Mouse (Mus musculus): ENCODE measurements at regions not wholly inside any gene's neighbourhood (a gene's known extent, or its start where the extent isn't known, plus 50 kb on each side); places are given as distances from the start of the nearest gene placed in this dataset.

DNA sequence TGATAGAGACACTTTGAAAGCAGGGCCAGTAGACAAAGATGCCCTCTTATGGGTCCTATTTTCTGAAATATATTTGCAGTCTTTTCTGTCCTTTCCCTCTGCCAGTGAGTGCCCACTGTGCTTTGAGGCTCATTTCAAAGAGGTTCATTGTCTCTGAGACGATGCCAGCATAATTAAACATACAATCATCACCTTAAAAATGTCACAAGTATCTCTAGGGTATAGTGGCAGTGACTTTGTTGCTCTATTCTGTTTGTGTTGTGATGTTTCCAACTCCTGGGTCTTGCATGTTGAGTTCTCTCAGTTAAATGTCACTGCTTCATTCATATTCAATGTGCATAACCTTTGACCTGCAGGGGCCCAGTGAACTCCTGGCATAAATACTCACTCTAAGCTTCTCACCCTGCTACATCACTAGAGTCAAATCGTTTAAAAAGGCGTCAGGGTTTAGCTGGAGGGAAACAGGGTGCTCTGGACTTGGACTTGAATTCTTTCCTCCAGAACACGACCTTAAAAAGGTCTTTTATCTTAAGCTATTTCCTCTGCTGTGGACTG lies 122.1 kb upstream of the Plpp4 start:
- peaks cover 26% of the 10 kb centered on the region for H3K9me3 ChIP-seq (replicated peaks)
- ATAC-seq (ENCODE audit: extremely low read depth, insufficient number of reproducible peaks, low FRiP score, poor library complexity, severe bottlenecking) (no peak), DNase-seq (ENCODE audit: low spot score) (no peak)
- H3K4me3 ChIP-seq (ENCODE audit: low read depth, low read length) = no peak overlapping the region
- H3K4me1 ChIP-seq (ENCODE audit: insufficient read depth, low read depth, low read length) = no peaks in the 10 kb centered on the region
- no peaks in the 10 kb centered on the region for H3K27me3 ChIP-seq (ENCODE audit: insufficient read depth, low read length)
- TF ChIP-seq GATA1 (IDR thresholded peaks at IDR 0.05; ENCODE audit: borderline replicate concordance, low read length) = no peak
- TF ChIP-seq CTCF (IDR thresholded peaks at IDR 0.05; ENCODE audit: low read depth, low read length) = no peak
- no peak for TF ChIP-seq TAL1 (conservative IDR thresholded peaks at IDR 0.05; ENCODE audit: low read depth, low read length)
- no peak for TF ChIP-seq GATA2 (IDR thresholded peaks at IDR 0.05; ENCODE audit: borderline replicate concordance, low read depth, low read length)
- TF ChIP-seq POLR2AphosphoS5 (IDR thresholded peaks at IDR 0.05; ENCODE audit: insufficient replicate concordance, low read depth, low read length) = no peak
- H3K36me3 ChIP-seq (replicated peaks) = no peaks in the 10 kb centered on the region

DNA sequence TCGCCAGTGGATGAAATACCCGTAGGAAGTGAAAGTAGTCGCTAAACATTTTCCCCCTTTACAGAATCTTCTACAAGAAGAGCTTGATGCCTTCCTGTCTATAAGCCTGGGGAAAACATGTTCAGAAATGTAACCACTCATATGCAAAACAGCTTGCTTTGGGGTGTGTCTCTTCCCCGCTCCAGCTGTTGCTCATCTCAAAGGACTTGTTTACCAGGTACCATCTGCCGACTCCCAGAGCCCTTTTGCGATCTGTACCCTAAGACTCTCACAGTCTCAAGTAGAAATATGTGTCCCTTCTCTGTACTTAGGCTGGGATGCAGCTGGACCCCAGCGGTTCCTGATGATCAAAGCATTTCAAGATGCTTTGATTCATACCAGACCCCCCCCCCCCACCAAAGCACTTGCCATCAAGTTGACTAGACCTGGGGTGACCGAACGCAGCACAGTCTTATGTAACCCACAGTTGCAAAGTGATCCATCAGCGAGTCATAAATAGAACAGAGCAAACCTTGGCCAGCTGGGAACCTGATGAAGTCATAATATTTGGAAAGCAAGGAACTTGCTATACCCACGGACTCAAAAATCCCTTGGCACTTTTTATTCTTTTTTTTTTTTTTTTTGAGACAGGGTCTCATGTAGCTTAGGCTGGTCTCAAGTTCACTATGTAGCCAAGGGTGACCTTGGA lies 119.4 kb upstream of the Plpp4 start:
- Histone ChIP-seq H3K9me3 (replicated peaks) (peaks cover 27% of the 10 kb centered on the region), H3K27me3 (ENCODE audit: insufficient read depth, low read length) (no peaks in the 10 kb centered on the region), H3K4me3 (ENCODE audit: low read depth, low read length) (no peak overlapping the region), H3K4me1 (ENCODE audit: insufficient read depth, low read depth, low read length) (no peaks in the 10 kb centered on the region), H3K36me3 (replicated peaks) (no peaks in the 10 kb centered on the region)
- TF ChIP-seq CTCF (IDR thresholded peaks at IDR 0.05; ENCODE audit: low read depth, low read length) (no peak), GATA2 (IDR thresholded peaks at IDR 0.05; ENCODE audit: borderline replicate concordance, low read depth, low read length) (no peak), POLR2AphosphoS5 (IDR thresholded peaks at IDR 0.05; ENCODE audit: insufficient replicate concordance, low read depth, low read length) (no peak), GATA1 (IDR thresholded peaks at IDR 0.05; ENCODE audit: borderline replicate concordance, low read length) (no peak), TAL1 (conservative IDR thresholded peaks at IDR 0.05; ENCODE audit: low read depth, low read length) (no peak)
- DNase-seq (ENCODE audit: low spot score) (no peak), ATAC-seq (ENCODE audit: extremely low read depth, insufficient number of reproducible peaks, low FRiP score, poor library complexity, severe bottlenecking) (no peak)

DNA sequence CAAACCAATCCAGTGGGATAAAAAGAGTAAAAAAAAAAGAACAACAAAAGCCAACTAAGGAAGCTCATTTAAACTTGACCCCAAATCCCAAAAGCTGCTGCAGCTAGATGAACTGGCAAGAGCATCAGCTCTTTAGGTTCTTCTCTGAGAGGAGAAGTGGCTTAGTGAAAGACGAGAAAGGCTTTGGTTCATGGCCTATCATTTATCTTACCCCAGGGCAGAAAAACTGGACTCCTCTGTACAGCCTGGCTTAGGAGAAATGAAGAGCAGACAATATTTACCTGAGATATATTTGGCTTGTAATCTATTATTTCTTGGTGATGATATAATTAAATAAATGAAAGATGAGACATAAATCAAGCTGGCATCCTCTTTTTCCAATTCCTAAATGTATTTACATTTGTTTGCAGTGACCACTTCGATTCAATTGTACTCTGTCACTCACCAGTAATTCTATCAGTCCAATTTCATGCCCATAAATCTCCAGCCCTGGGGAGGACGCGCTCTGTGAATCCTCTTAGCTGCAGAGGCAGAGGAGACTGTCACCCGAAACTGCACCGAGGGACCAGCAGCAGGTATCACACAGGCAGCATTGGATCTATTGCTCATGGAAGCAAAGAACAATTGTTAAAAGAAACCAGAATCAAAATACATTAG lies 114.8 kb upstream of the Plpp4 start:
- DNase-seq (ENCODE audit: low spot score) (no peak), ATAC-seq (ENCODE audit: extremely low read depth, insufficient number of reproducible peaks, low FRiP score, poor library complexity, severe bottlenecking) (no peak)
- Histone ChIP-seq H3K4me1 (ENCODE audit: insufficient read depth, low read depth, low read length) (no peaks in the 10 kb centered on the region), H3K9me3 (replicated peaks) (peaks cover 33% of the 10 kb centered on the region), H3K36me3 (replicated peaks) (no peaks in the 10 kb centered on the region), H3K27me3 (ENCODE audit: insufficient read depth, low read length) (no peaks in the 10 kb centered on the region), H3K4me3 (ENCODE audit: low read depth, low read length) (no peak overlapping the region)
- no peak for TF ChIP-seq GATA2 (IDR thresholded peaks at IDR 0.05; ENCODE audit: borderline replicate concordance, low read depth, low read length)
- TF ChIP-seq GATA1 (IDR thresholded peaks at IDR 0.05; ENCODE audit: borderline replicate concordance, low read length) = no peak
- TF ChIP-seq POLR2AphosphoS5 (IDR thresholded peaks at IDR 0.05; ENCODE audit: insufficient replicate concordance, low read depth, low read length) = no peak
- TF ChIP-seq TAL1 (conservative IDR thresholded peaks at IDR 0.05; ENCODE audit: low read depth, low read length) = no peak
- TF ChIP-seq CTCF (IDR thresholded peaks at IDR 0.05; ENCODE audit: low read depth, low read length) = no peak

DNA sequence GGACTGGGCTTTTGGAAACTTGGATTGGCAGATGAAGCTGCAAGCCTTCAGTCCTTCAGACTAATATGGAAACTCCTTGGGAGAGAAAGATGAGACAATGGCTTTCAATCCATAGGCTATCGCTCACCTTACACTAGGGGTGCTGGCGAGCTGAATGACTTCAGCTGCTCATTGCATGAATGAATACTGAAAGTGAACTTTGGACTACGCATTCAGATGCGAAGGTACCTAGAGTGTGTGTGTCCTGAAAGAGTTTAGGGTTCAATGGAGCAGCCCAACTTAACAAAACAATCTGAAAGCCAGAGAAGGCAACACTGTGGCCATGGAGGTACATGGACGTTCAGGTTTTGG lies 114.3 kb upstream of the Plpp4 start:
- ATAC-seq (ENCODE audit: extremely low read depth, insufficient number of reproducible peaks, low FRiP score, poor library complexity, severe bottlenecking) (no peak), DNase-seq (ENCODE audit: low spot score) (no peak)
- no peak for TF ChIP-seq TAL1 (conservative IDR thresholded peaks at IDR 0.05; ENCODE audit: low read depth, low read length)
- no peak for TF ChIP-seq GATA2 (IDR thresholded peaks at IDR 0.05; ENCODE audit: borderline replicate concordance, low read depth, low read length)
- no peak for TF ChIP-seq GATA1 (IDR thresholded peaks at IDR 0.05; ENCODE audit: borderline replicate concordance, low read length)
- no peak for TF ChIP-seq CTCF (IDR thresholded peaks at IDR 0.05; ENCODE audit: low read depth, low read length)
- TF ChIP-seq POLR2AphosphoS5 (IDR thresholded peaks at IDR 0.05; ENCODE audit: insufficient replicate concordance, low read depth, low read length) = no peak
- Histone ChIP-seq H3K9me3 (replicated peaks) (peaks cover 29% of the 10 kb centered on the region), H3K4me3 (ENCODE audit: low read depth, low read length) (no peak overlapping the region), H3K27me3 (ENCODE audit: insufficient read depth, low read length) (no peaks in the 10 kb centered on the region), H3K36me3 (replicated peaks) (no peaks in the 10 kb centered on the region), H3K4me1 (ENCODE audit: insufficient read depth, low read depth, low read length) (no peaks in the 10 kb centered on the region)

DNA sequence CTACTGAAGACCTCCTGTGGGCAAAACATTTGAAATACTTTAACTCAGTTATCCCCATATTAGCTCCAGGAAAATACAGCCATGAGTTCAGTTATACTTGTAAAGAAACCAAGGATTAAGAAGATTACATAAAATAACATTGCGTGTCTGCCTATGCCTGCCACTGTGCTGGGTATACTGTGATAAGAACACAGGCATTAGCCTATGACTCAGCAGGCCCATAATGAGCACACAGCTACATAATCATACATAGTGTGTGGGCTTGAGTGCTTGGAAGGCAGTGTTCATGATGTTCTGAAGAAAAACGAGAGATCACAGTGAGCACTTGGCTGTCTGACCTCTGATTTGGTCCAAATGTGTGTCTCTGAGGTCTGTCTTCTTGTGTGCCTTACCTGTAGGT lies 101.3 kb upstream of the Plpp4 start:
- TF ChIP-seq GATA1 (IDR thresholded peaks at IDR 0.05; ENCODE audit: borderline replicate concordance, low read length) (no peak), GATA2 (IDR thresholded peaks at IDR 0.05; ENCODE audit: borderline replicate concordance, low read depth, low read length) (no peak), POLR2AphosphoS5 (IDR thresholded peaks at IDR 0.05; ENCODE audit: insufficient replicate concordance, low read depth, low read length) (no peak), TAL1 (conservative IDR thresholded peaks at IDR 0.05; ENCODE audit: low read depth, low read length) (no peak), CTCF (IDR thresholded peaks at IDR 0.05; ENCODE audit: low read depth, low read length) (no peak)
- DNase-seq (ENCODE audit: low spot score) = no peak
- ATAC-seq (ENCODE audit: extremely low read depth, insufficient number of reproducible peaks, low FRiP score, poor library complexity, severe bottlenecking) = no peak
- Histone ChIP-seq H3K4me3 (ENCODE audit: low read depth, low read length) (no peak overlapping the region), H3K4me1 (ENCODE audit: insufficient read depth, low read depth, low read length) (no peaks in the 10 kb centered on the region), H3K9me3 (replicated peaks) (peaks cover 18% of the 10 kb centered on the region), H3K27me3 (ENCODE audit: insufficient read depth, low read length) (no peaks in the 10 kb centered on the region), H3K36me3 (replicated peaks) (no peaks in the 10 kb centered on the region)

DNA sequence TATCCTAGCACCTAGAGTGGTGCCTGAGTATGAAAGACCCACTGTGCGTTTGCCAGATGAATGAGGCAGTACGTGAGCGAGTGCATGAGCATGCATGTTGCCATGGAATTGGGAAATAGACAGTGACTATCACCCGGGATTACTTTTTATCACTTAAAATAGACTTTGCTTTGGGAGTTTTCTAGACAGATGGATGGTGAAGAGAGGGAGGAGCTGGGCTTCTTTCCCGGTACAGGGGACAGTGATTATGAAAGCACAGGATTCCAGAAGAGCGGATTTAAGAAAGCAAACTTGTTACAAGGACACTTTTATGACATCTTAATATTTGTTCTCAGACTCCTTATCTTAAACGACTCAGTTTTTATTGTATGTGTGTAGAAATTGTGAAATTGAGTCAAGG lies 86.9 kb upstream of the Plpp4 start:
- no peaks in the 10 kb centered on the region for H3K4me1 ChIP-seq (ENCODE audit: insufficient read depth, low read depth, low read length)
- DNase-seq (ENCODE audit: low spot score) (no peak), ATAC-seq (ENCODE audit: extremely low read depth, insufficient number of reproducible peaks, low FRiP score, poor library complexity, severe bottlenecking) (no peak)
- no peaks in the 10 kb centered on the region for H3K27me3 ChIP-seq (ENCODE audit: insufficient read depth, low read length)
- no peak for TF ChIP-seq CTCF (IDR thresholded peaks at IDR 0.05; ENCODE audit: low read depth, low read length)
- TF ChIP-seq TAL1 (conservative IDR thresholded peaks at IDR 0.05; ENCODE audit: low read depth, low read length) = no peak
- no peak for TF ChIP-seq POLR2AphosphoS5 (IDR thresholded peaks at IDR 0.05; ENCODE audit: insufficient replicate concordance, low read depth, low read length)
- TF ChIP-seq GATA1 (IDR thresholded peaks at IDR 0.05; ENCODE audit: borderline replicate concordance, low read length) = no peak
- no peak for TF ChIP-seq GATA2 (IDR thresholded peaks at IDR 0.05; ENCODE audit: borderline replicate concordance, low read depth, low read length)
- peaks cover 15% of the 10 kb centered on the region for H3K9me3 ChIP-seq (replicated peaks)
- H3K36me3 ChIP-seq (replicated peaks) = no peaks in the 10 kb centered on the region
- no peak overlapping the region for H3K4me3 ChIP-seq (ENCODE audit: low read depth, low read length)
